Mouse (Mus musculus) heart, adult 2 months (tissue): ENCODE measurements around the gene Trio.
A peak's percentile ranks its signal among the peaks of the same experiment; 100 is the strongest.

ENCODE experiments used
- CTCF ChIP-seq: fragments of 200-600 bp; IDR thresholded peaks from 2 replicates; pipeline ENCODE4 v1.8.1; 2022; ENCODE audit warnings: antibody characterized with exemption, mild to moderate bottlenecking, moderate library complexity
- EP300 ChIP-seq: fragments of 200-500 bp; IDR thresholded peaks from 2 replicates; pipeline ENCODE4 v1.6.1; 2011; ENCODE audit warnings: low read depth, low read length, control low read depth; ENCODE audit not compliant: insufficient read depth
- POLR2A ChIP-seq: fragments of 200-500 bp; IDR thresholded peaks from 2 replicates; pipeline ENCODE4 v1.6.1; 2011; ENCODE audit warnings: mild to moderate bottlenecking, low read depth, low read length, control low read depth; ENCODE audit not compliant: insufficient read depth

GRCm38 (mm10) chr15:27919540-27919939, 106.1 kb downstream of the Trio start:
- peak; percentile 83 for TF ChIP-seq CTCF
- TF ChIP-seq EP300 = 0 out of 2 replicates have a peak, but pooled peaks have one; percentile 67
- TF ChIP-seq POLR2A = no peak
